Mouse (Mus musculus) liver, adult (tissue): ENCODE measurements around the gene Thy1.

ENCODE experiments used
- GATA4 ChIP-seq: IDR thresholded peaks from 2 replicates; pipeline ENCODE4 v1.6.1; 2014; ENCODE audit warnings: mild to moderate bottlenecking, low read length; ENCODE audit not compliant: insufficient replicate concordance

Gene Thy1

DNA sequence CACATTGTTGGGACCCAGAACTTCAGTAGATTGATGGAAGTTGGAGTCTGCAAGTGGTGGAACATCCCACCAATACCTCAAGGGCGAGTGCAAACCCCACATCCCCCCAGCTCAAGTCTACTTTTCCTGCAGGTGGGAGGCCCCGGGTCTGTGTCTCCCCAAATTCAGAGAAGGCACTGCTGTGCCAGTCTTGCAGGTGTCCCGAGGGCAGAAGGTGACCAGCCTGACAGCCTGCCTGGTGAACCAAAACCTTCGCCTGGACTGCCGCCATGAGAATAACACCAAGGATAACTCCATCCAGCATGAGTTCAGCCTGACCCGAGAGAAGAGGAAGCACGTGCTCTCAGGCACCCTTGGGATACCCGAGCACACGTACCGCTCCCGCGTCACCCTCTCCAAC is 3.2 kb downstream of the Thy1 start:
- TF ChIP-seq GATA4: no peak

DNA sequence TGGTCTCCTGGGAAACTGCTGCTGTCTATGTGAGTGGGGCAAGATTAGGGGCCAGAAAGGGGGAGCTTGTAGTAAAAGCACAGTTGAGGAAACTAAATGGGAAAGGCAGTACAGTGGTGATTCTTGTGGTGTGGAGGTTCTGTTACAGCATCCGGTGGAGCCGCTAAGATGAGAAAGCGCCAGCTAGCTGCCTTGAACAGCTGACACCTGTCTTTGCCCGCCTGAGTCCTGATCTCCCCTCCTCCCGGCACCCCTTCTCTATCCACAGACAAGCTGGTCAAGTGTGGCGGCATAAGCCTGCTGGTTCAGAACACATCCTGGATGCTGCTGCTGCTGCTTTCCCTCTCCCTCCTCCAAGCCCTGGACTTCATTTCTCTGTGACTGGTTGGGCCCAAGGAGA is 3.9 kb downstream of the Thy1 start:
- no peak for TF ChIP-seq GATA4

DNA sequence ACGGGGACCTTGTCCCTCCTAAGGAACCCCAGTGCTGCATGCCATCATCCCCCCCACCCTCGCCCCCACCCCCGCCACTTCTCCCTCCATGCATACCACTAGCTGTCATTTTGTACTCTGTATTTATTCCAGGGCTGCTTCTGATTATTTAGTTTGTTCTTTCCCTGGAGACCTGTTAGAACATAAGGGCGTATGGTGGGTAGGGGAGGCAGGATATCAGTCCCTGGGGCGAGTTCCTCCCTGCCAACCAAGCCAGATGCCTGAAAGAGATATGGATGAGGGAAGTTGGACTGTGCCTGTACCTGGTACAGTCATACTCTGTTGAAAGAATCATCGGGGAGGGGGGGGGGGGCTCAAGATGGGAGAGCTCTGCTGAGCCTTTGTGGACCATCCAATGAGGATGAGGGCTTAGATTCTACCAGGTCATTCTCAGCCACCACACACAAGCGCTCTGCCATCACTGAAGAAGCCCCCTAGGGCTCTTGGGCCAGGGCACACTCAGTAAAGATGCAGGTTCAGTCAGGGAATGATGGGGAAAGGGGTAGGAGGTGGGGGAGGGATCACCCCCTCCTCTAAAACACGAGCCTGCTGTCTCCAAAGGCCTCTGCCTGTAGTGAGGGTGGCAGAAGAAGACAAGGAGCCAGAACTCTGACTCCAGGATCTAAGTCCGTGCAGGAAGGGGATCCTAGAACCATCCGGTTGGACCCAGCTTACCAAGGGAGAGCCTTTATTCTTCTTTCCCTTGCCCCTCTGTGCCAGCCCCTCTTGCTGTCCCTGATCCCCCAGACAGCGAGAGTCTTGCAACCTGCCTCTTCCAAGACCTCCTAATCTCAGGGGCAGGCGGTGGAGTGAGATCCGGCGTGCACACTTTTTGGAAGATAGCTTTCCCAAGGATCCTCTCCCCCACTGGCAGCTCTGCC is 4.6 kb downstream of the Thy1 start:
- TF ChIP-seq GATA4: no peak

DNA sequence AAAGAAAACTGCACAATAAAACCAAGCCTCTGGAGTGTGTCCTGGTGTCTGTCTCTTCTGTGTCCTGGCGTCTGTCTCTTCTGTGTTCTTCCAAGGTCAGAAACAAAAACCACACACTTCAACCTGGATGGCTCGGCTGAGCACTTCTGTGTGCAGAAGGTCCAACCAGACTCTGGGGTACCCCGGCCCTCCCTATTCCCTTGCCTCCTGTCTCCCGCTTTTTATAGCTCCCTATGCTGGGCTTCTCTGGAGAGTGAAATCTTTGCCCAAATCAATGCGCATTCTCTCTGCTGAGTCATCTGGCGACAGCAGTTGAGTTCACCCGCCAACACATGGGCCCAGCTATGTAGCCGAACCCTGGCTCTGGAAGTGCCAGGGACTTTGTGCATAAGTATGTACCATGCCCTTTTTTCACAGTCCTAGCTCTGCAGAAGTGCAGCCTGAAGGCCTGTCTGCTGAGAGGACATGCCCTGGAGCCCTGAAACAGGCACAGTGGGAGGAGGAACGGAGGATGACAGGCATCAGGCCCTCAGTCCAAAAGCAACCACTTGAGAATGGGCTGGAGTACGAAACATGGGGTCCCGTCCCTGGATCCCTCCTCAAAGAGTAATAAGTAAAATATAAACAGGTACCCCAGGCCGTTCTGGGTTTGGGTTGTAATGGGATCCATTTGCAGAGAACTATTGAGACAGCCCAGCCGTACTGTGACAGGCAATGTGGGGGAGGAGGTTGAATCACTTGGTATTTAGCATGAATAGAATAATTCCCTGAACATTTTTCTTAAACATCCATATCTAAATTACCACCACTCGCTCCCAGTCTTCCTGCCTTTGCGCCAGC is 5.6 kb downstream of the Thy1 start:
- TF ChIP-seq GATA4: no peak

- no peak for TF ChIP-seq GATA4
Observed at GRCm38 (mm10) chr9:44049381-44050165, 6.4 kb downstream of the Thy1 start.

DNA sequence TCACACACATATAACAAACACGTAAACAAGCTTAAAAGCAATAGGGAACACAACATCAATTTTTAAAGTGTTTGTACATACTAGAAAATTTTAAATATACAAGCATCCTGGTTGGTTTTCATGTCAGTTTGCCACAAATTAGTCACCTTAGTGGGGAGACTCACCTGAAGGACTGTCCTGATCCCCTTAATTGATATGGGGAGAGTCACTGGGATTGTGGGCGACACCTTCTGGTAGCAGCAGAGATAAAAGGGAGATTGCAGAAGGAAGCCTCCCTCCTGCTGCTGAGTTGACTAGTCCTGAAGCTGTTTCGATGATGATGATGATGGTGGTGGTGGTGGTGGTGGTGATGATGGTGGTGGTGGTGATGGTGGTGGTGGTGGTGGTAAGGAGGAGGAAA is 9.7 kb downstream of the Thy1 start:
- no peak for TF ChIP-seq GATA4

DNA sequence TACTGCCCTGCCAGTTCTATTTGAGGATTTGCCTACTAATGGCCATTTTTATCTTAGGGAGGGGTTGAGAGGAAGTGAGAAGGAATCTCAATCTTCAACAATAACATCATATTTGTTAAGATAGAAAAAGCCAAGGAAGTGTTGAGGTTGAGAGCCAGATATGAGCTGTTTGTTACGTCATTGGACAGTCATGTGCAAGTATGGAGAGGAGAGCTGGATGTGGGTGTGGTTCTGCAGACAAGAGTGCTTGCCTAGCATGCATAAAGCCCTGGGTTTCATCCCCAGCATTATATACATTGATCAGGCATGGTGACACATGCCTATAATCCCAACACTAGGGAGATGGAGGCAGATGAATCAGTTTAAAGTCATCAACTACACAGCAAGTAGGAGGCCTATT is 10.8 kb downstream of the Thy1 start:
- TF ChIP-seq GATA4: no peak

GRCm38 (mm10) chr9:44058606-44059005 is 15.4 kb downstream of the Thy1 start:
- TF ChIP-seq GATA4: no peak

DNA sequence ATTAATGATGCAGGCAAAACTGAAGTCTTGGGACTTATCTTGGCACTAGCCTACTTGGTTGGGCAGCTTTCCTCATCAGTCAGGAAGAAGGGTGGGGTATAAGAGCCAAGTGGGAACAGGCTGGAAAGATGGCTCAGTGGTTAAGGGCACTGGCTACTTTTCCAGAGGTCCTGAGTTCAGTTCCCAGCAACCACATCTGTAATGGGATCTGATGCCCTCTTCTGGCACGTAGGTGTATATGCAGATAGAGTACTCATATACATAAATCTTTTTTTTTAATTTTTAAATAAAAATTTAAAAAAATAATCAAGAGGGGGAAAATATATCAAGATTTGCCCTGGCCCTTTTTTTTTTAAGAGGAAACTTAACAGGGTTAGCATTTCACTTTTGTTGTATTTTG is 22.0 kb downstream of the Thy1 start:
- TF ChIP-seq GATA4: no peak

GRCm38 (mm10) chr9:44066785-44067225 is 23.6 kb downstream of the Thy1 start, which contains the start of gene Usp2:
Gene Usp2, plus strand, starts transcription at chr9:44067021.
- TF ChIP-seq GATA4: no peak; the same call in 1 of the 2 replicates

DNA sequence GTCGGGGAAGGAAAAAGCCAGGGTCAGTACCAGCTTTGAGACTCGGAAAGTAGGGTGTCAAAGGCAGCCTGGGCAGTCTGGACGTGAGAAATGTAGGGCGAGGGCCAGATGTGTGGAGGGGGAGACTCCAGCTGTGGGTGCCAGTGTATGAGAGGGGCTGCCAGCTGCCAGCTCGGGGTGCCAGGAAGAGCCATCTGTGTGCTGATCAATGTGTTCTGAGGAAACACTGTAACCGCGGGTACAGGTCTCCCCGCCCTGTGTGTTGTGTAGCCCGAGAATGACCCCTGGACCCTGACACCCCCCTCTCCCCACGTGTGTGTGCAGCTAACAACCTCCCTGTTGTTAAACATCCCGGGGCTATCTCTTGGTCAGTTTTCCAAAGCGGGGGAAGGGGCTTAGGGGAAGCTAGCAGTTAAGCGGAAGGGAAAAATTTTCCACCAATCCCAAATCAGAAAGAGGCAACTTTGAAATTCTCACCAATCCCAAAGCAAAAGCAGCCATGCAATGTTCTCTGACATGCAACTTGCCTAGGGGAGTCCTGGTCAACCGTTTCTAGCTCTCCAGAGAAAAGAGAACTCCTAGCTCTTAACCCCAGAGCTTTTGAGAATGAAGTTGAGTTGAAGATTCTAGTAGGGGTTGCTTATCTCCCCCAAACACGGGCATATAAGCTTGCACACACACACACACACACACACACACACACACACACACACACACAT is 24.2 kb downstream of the Thy1 start:
- TF ChIP-seq GATA4: no peak

DNA sequence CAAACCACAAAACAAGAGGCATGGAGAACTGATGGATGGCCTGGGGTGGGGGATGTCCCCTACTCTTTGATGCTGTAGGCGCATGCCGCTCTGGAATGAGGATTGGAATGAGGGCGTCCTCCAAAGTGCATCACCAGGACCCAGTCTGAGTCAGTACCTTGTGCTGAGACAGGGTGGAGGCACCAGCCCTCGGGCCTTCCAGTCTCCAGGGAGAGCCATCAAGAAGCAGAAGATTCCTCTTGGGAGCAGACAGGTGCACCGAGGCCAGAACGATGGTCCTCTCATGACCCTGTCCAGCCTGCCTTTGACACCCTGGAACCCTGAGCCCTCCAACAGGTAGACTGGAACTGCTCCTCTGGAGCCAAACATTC is 24.8 kb downstream of the Thy1 start:
- TF ChIP-seq GATA4: no peak

DNA sequence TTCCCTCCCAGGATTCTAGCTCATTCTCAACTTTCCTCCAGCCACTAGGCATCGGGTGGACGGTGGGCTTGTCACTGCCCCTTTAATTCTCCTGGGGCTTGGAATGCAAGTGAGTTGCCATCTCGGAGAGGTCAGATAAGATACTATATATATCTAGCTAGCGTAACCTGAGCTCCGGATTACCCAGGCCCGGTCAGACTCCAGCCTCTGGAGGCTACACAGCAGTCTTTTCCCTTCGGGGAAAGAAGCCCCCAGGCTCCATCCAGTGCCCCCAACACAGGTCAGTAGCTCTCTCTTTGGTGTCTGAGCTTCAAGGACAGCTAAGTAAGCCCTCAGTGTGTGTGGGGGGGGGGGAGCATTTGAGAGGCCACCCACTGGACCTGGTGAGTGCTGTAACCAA is 26.1 kb downstream of the Thy1 start:
- TF ChIP-seq GATA4: no peak

DNA sequence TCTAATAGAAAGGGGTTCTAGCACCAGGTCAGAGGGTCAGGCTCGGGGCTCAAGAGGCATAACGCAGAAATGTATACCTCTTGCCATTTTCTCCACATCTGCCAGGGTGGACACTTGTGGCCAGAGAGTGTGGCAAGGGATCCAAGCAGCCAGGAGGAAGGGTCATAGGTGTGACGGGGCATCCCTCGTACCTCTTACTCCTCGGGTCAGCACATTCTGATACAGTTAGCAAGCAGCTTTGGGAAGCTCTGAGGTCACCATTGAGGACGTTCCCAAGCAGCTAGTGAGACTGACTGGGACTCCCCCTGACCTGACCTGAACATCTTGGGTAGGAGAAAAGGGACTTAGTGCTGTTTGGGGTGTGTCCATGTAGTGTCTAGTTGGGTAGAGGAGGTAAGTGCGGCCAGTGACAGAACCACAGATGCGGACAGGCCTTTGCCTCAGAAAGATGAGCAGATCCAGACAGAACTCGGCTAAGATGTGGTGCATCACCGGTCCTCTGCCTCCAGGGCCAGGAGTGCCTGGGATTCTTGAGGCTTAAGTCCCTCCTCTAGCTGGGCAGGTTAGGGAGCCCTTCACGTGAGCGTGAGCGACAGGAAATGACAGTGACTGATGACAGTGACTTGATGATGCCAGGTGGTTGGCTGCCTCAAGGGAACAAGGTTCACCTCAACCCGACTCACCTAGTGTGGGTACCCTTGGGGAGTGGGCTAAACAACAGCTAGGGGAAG is 27.1 kb downstream of the Thy1 start:
- TF ChIP-seq GATA4: no peak
